Mouse (Mus musculus) thymus, postnatal 14 days (tissue): Measurements from ENCODE around the gene Cav3.

Experiments
- DNase-seq: peaks from one replicate; pipeline ENCODE4 v3.0.0; 2021

Gene Cav3

GRCm38 (mm10) chr6:112459341-112459749 is at the start of gene Cav3:
Gene Cav3, plus strand, starts transcription at chr6:112459505.
- DNase-seq = no peak

- no peak for DNase-seq
These were observed 40.0 kb upstream of the Cav3 start for GRCm38 (mm10) chr6:112419333-112419732.

DNA sequence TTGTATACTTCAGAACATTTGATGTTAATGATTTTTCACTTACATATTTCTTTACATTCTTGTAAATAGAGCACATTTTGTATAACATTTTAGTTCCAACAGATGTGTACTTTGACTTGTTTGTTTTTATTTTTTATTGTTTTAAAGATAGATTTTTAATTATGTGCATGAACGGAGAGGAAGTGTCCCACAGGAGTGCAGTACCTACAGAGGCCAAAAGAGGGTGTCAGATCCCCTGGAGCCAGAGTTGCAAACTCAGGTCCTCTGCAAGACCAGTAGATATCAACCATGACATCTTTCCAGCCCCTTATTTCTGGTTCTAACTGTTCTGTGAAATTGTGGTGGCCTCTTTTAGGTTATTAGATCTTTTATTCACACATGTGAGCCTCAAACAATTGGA is 38.4 kb upstream of the Cav3 start:
- no peak for DNase-seq

DNA sequence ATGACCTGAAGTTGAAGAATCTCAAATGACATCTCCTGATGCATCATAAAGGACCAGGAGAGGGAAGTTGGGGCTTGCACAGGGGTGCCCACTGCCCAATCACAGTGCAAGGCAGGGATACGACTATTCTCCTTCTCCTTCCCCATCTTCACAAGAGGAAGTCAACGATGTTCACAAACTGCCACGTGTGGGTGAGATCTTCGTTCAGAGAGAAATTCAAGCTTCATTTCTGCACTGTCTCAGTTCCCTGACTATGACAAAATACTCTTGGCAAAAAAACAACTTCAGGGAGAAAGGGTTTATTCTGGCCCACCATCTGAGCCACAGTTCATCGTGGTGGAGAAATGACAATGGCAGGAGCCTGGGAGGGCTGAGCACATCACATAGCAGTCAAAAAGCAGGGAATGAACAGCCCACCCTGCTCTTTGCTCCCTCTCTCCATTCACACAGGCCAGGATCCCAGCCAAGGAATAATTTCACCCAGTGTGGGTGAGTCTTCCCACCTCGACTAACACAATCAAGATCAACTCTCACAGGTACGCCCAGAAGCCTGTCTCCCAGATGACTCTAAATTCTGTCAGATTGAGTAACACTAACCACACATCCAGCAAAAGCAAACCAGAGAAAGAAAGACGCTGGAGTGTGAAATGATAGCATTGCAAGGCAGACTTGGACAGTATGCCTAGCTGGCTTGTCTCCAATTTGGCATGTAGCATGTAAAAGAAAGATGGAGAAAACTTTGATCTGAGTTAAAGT is 35.4 kb upstream of the Cav3 start:
- no peak for DNase-seq

DNA sequence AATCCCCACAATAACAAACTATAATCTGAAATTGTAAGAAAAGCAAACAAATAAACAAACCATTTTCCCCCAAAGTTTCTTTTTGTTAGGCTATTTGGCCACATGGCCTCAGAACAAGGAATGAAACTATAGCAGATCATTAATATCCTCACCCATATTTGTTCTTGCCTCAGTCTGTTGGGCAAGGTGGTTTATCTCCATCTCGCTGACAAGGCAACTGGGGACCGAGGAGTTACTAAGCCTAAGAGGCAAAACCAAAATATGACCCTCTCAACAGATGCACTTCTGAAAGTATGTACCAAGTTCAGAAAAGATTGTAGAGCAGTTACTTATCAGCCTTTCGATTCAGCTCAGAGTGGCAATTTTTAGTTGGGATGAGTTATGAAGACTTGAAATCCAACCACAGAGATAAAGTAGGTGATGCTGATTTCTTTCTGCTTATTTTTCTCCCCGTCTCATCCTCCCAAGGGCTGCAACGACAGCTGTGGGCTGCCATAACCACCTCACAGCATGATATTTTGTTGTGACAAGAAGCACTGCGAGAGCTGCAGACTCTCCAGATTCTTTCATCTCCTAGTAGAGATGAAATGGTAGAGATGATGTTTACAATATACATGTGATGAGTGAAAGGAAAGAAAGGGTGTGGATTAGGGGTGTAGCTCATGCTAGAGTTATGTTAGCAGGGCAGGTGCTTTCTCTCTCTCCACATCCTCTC is 33.1 kb upstream of the Cav3 start:
- no peak for DNase-seq

GRCm38 (mm10) chr6:112445675-112446074 is 13.6 kb upstream of the Cav3 start:
- DNase-seq = no peak

DNA sequence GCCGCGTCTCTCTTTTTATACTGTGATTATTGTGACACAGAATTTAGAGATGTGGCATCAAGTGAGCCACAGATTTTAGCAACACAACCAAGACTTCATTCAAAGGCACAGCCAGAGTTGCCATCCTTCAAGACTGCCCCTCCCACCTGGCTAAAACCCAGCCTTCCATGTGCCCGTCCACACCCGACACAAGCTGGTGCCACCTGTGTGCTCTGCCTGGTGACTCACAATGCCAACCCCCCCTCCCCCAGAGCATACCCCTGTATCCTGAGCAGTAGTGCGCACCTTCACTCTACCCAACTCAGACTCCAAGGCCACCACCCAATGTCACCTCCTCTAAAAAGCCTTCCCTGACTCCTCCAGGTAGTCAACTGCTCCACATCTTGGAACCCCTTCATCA is 2.2 kb downstream of the Cav3 start:
- no peak for DNase-seq

DNA sequence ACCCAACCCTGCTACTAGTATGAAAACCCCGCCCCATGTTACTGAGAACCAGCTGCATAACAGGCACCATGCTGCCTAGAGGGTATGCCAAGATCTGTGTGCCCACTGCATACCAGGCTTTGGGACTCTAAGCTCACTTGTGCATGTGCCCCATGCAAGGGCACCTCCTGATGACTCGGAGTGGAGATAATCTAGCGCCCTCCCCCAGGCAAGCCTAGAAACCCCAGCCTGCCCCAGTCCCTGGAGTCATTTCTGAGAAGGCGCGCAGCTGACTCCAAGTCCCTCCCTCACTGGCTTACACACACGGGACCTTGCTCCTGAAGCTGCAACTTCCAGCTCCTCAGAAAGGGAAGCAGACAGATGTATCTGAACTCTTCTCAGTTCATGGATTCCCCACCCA is 4.0 kb downstream of the Cav3 start:
- no peak for DNase-seq

GRCm38 (mm10) chr6:112465441-112465840 is 6.1 kb downstream of the Cav3 start:
- DNase-seq = no peak

- DNase-seq = no peak
These were observed 6.7 kb downstream of the Cav3 start for GRCm38 (mm10) chr6:112466001-112466400.

DNA sequence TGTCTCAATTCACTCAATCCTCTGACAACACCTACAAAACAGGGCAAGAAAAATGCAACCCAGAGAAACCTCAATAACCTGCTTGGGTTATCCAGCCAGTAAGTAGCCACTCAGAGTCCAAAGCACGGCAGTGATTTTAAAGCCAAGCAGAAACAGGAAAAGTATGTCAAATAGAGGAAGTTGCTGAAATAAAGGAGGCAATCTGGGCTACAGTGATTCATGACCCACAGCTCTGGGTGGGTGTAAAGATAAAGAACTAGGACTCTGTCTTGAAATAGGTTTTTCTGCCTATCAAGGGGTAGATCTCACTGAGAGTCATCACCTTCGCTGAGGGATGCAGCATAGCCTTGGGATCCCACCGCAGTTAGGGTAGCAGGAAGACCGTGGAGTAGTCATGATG is 12.3 kb downstream of the Cav3 start:
- DNase-seq = no peak

- DNase-seq = no peak
These were observed 20.6 kb downstream of the Cav3 start for GRCm38 (mm10) chr6:112479861-112480260.

- DNase-seq = peak; percentile 26
These were observed 25.0 kb downstream of the Cav3 start for GRCm38 (mm10) chr6:112484316-112484715.

- DNase-seq = no peak
These were observed 28.7 kb downstream of the Cav3 start for GRCm38 (mm10) chr6:112487993-112488392.

- DNase-seq = no peak
These were observed 29.5 kb downstream of the Cav3 start for GRCm38 (mm10) chr6:112488821-112489180.

DNA sequence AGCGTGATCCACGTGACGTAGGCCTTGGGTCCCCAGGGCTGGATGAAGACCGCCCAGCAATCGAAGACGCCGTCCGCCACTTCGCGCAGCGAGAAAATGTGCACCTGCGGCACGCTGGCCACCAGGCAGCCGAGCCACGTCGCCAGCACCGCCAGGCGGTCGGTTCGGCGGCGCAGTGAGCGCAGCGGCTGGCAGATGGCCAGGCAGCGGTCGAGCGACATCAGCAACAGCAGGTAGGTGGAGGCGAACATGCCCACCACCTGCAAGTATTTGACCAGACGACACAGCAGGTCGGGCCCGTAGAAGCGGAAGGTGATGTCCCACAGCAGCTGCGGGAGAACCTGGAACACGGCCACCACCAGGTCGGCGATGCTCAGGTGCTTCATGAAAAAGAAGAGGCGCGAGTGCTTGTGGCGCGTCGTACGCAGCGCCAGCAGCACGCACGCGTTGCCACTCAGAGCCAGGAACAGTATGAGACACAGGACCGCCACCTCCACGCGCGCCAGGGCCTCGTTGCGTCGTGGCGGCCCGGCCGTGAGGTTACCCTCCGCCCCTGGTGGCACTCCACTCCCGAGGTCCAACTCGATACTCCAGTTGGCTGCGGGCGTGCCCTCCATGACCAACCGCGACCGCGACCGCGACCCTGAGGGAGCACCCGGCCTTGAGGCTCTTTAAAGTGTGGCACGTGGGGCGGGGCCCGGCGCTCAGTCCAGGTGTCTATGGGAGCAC is 30.0 kb downstream of the Cav3 start:
- DNase-seq = no peak

GRCm38 (mm10) chr6:112489910-112490559 is 30.7 kb downstream of the Cav3 start, which contains the start of gene Oxtr:
Gene Oxtr, minus strand, starts transcription at chr6:112489943.
- no peak for DNase-seq

DNA sequence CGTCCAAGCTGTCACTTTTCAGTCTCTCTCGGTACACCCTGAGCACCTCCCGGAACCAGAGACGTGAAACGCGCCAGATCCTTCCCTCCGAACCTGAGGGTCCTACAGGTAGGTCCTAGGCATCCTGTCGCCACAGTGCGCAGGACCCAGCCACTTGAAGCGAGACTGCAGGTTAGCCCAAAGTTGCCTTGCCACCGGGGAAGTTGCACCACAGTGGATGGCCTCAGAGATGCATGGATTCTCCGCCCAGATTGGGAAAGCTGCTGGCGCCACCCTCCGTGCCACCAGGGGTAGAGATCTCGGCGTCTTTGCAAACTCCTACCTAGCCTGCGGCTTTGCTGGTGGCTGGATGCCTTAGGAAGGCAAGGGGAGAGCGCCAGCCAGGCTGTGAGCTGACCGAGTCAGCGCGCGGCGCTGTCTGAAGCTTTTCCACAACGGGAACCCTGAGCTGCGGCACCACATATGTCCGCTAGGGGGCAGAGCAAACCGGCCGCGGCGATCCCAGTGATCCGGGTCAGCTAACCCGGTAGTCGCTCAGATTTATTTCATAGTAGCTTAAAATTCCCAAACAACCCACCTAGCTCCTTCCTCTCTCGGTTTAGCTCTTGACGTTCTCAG is 31.4 kb downstream of the Cav3 start:
- peak; percentile 77 for DNase-seq

- DNase-seq = no peak
These were observed 32.2 kb downstream of the Cav3 start for GRCm38 (mm10) chr6:112491521-112491920.

- DNase-seq = no peak
These were observed 33.4 kb downstream of the Cav3 start for GRCm38 (mm10) chr6:112492656-112493055.

DNA sequence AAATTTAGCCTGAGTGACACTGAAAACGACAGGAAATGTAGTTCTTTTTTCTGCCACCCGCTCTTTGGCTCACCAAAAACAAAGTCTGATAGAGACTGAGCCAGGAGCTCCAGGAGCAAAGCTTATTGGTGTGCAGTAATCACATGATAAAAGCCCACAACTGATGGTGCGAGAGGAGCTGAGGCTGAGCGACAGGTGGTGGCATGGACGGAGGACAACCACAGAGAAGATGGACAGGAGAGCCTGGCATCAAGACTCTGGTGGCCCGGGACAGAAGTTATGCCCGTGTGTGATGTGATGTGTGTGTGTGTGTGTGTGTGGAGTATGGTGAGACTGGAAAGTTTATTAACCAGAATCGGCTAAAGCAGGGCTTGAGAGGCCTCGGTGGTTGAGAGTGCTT is 34.1 kb downstream of the Cav3 start:
- no peak for DNase-seq

- no peak for DNase-seq
These were observed 35.3 kb downstream of the Cav3 start for GRCm38 (mm10) chr6:112494620-112495081.

- no peak for DNase-seq
These were observed 35.9 kb downstream of the Cav3 start for GRCm38 (mm10) chr6:112495219-112495618.
